Mouse (Mus musculus): ENCODE results near the gene Thtpa.

The Thtpa gene

GRCm38 (mm10) chr14:55077481-55078365 is 16.9 kb upstream of the Thtpa start:
- DNase-seq (ENCODE audit: low read depth, low spot score) = no peak

GRCm38 (mm10) chr14:55078366-55078989 is 16.1 kb upstream of the Thtpa start:
- DNase-seq (ENCODE audit: low read depth, low spot score) = peak; percentile 58

- peak; percentile 90 for DNase-seq (ENCODE audit: low read depth, low spot score)
Measured at GRCm38 (mm10) chr14:55079214-55079970, 15.2 kb upstream of the Thtpa start.

GRCm38 (mm10) chr14:55081105-55081504 is 13.5 kb upstream of the Thtpa start:
- DNase-seq (ENCODE audit: low read depth, low spot score) = no peak

GRCm38 (mm10) chr14:55083481-55083880 is 11.1 kb upstream of the Thtpa start:
- no peak for DNase-seq (ENCODE audit: low read depth, low spot score)

- DNase-seq (ENCODE audit: low read depth, low spot score) = no peak
Measured at GRCm38 (mm10) chr14:55085324-55086008, 9.1 kb upstream of the Thtpa start.

- DNase-seq (ENCODE audit: low read depth, low spot score) = no peak
Measured at GRCm38 (mm10) chr14:55086009-55086514, 8.5 kb upstream of the Thtpa start.

- DNase-seq (ENCODE audit: low read depth, low spot score) = peak; percentile 87
Measured at GRCm38 (mm10) chr14:55089199-55089947, 5.2 kb upstream of the Thtpa start.

GRCm38 (mm10) chr14:55091209-55091865 is 3.2 kb upstream of the Thtpa start:
- DNase-seq (ENCODE audit: low read depth, low spot score) = peak; percentile 57

GRCm38 (mm10) chr14:55092011-55092577 is 2.5 kb upstream of the Thtpa start, which contains the start of gene Zfhx2:
Gene Zfhx2 (minus strand): TSS chr14:55092324.
- peak; percentile 97 for DNase-seq (ENCODE audit: low read depth, low spot score)

GRCm38 (mm10) chr14:55093927-55094326 is 657 bp upstream of the Thtpa start:
- no peak for DNase-seq (ENCODE audit: low read depth, low spot score)

- no peak for DNase-seq (ENCODE audit: low read depth, low spot score)
Measured at GRCm38 (mm10) chr14:55095263-55095662, 679 bp downstream of the Thtpa start.

- DNase-seq (ENCODE audit: low read depth, low spot score) = no peak
Measured at GRCm38 (mm10) chr14:55095671-55096070, 1.1 kb downstream of the Thtpa start.

- no peak for DNase-seq (ENCODE audit: low read depth, low spot score)
Measured at GRCm38 (mm10) chr14:55096573-55097087, 2.0 kb downstream of the Thtpa start.

- no peak for DNase-seq (ENCODE audit: low read depth, low spot score)
Measured at GRCm38 (mm10) chr14:55097646-55098045, 3.1 kb downstream of the Thtpa start.

GRCm38 (mm10) chr14:55098067-55098466 is 3.5 kb downstream of the Thtpa start:
- peak; percentile 68 for DNase-seq (ENCODE audit: low read depth, low spot score)

- peak; percentile 87 for DNase-seq (ENCODE audit: low read depth, low spot score)
Measured at GRCm38 (mm10) chr14:55101592-55101991, 7.0 kb downstream of the Thtpa start.

GRCm38 (mm10) chr14:55102253-55102785 is 7.7 kb downstream of the Thtpa start:
- no peak for DNase-seq (ENCODE audit: low read depth, low spot score)

GRCm38 (mm10) chr14:55104365-55104764 is 9.8 kb downstream of the Thtpa start:
- no peak for DNase-seq (ENCODE audit: low read depth, low spot score)

All from brain, adult 2 months (tissue).